ENCODE assay signal across 11 mouse cellular contexts in genomic region chr13:55974105-55974504, GRCm38 (mm10).
DNase-seq lines count a peak whose midpoint lies in the region; ATAC-seq and TF ChIP-seq lines count a peak whose summit lies in the region.
"Had no signal": no experiment of that assay in that cellular context is flagged by ENCODE, and none has a peak within 500 bp of the region (broad histone marks: within the 10 kb centered on the region; RNA-seq: fewer than 3 reads in every experiment).

No protein-coding gene starts in this region.

- no peaks in the 10 kb centered on the region for H3K27me3 ChIP-seq in kidney, postnatal 0 days (ENCODE audit: insufficient read depth, low read length)
- no peaks in the 10 kb centered on the region for H3K27me3 ChIP-seq in embryonic facial prominence, embryonic 14.5 days (replicated peaks; ENCODE audit: control insufficient read depth, insufficient read depth, low read length)
- H3K27me3 ChIP-seq: heart, embryonic 13.5 days had no signal

- H3K4me3 ChIP-seq in kidney, postnatal 0 days (replicated peaks; ENCODE audit: low read depth, low read length): no peak overlapping the region
- H3K4me3 ChIP-seq in embryonic facial prominence, embryonic 14.5 days (ENCODE audit: low read depth, low read length): no peak overlapping the region
- H3K4me3 ChIP-seq: forebrain, embryonic 12.5 days; heart, embryonic 13.5 days had no signal

- peak; percentile 66 for TF ChIP-seq CTCF in kidney, postnatal 0 days (IDR thresholded peaks at IDR 0.05; ENCODE audit: low read depth)

- H3K9me3 ChIP-seq in kidney, postnatal 0 days (replicated peaks; ENCODE audit: low read length): no peaks in the 10 kb centered on the region
- H3K9me3 ChIP-seq in embryonic facial prominence, embryonic 14.5 days (ENCODE audit: control insufficient read depth, low read length): peaks cover 7% of the 10 kb centered on the region
- H3K9me3 ChIP-seq: forebrain, embryonic 12.5 days had no signal

- H3K27ac ChIP-seq in kidney, postnatal 0 days: no peak overlapping the region
- no peak overlapping the region for H3K27ac ChIP-seq in embryonic facial prominence, embryonic 14.5 days (replicated peaks; ENCODE audit: low read depth, low read length)
- H3K27ac ChIP-seq: forebrain, embryonic 12.5 days; heart, embryonic 13.5 days had no signal

- peak overlapping the region; percentile 8; the same call in 1 of the 2 replicates for H3K4me2 ChIP-seq in kidney, postnatal 0 days (ENCODE audit: low read length)
- H3K4me2 ChIP-seq in embryonic facial prominence, embryonic 14.5 days (ENCODE audit: low read depth, low read length): no peak overlapping the region
- H3K4me2 ChIP-seq: forebrain, embryonic 12.5 days; heart, embryonic 13.5 days had no signal

- no peaks in the 10 kb centered on the region for H3K4me1 ChIP-seq in kidney, postnatal 0 days (replicated peaks; ENCODE audit: insufficient read depth, low read length)
- H3K4me1 ChIP-seq in embryonic facial prominence, embryonic 14.5 days (ENCODE audit: control insufficient read depth, insufficient read depth, low read length): peaks cover 5% of the 10 kb centered on the region; the same call in 1 of the 2 replicates

- H3K36me3 ChIP-seq in kidney, postnatal 0 days (ENCODE audit: insufficient read depth, low read length): no peaks in the 10 kb centered on the region
- no peaks in the 10 kb centered on the region for H3K36me3 ChIP-seq in embryonic facial prominence, embryonic 14.5 days (ENCODE audit: control insufficient read depth, insufficient read depth, low read length)
- H3K36me3 ChIP-seq: forebrain, embryonic 12.5 days; heart, embryonic 13.5 days had no signal

- no peak overlapping the region for H3K9ac ChIP-seq in kidney, postnatal 0 days (ENCODE audit: low read depth, low read length)
- H3K9ac ChIP-seq in embryonic facial prominence, embryonic 14.5 days (ENCODE audit: low read depth, low read length): no peak overlapping the region
- H3K9ac ChIP-seq: forebrain, embryonic 12.5 days; heart, embryonic 13.5 days had no signal

- ATAC-seq in kidney, postnatal 0 days (replicated peaks; ENCODE audit: low FRiP score, low read depth): peak; percentile 54; the same call in 1 of the 2 replicates
- peak; percentile 47; the same call in 1 of the 2 replicates for ATAC-seq in embryonic facial prominence, embryonic 14.5 days (ENCODE audit: low read depth)

- DNase-seq in adrenal gland, postnatal 10 days: peak; percentile 24
- no peak for DNase-seq in adrenal gland, postnatal 25 days
- peak; percentile 72 for DNase-seq in kidney, postnatal 0 days (ENCODE audit: low spot score)
- DNase-seq in kidney, adult 18-20 months: no peak
- DNase-seq in 3T3-L1 (ENCODE audit: low read depth, low spot score): peak; percentile 40
- DNase-seq in embryonic facial prominence, embryonic 14.5 days (ENCODE audit: low spot score): no peak
- DNase-seq in testis, postnatal 10 days (ENCODE audit: low spot score): no peak
- DNase-seq in lung, adult 18-20 months: no peak
- DNase-seq: cerebellum, adult 9-11 months had no signal

- WGBS in kidney, postnatal 0 days: 50% methylated on average over 5 of the region's 5 CpGs
- WGBS in embryonic facial prominence, embryonic 14.5 days: 51% methylated on average over 5 of the region's 5 CpGs

Comparison
In these comparisons a context has a peak if more than half of its experiments do, and no peak if none do; other contexts are left out.
1. DNase-seq: peak in adrenal gland, postnatal 10 days (single experiment), kidney, postnatal 0 days (single experiment) and 3T3-L1 (single experiment); none in adrenal gland, postnatal 25 days (single experiment), kidney, adult 18-20 months (single experiment), embryonic facial prominence, embryonic 14.5 days (single experiment), testis, postnatal 10 days (single experiment) and lung, adult 18-20 months (0 of 2).